Mouse (Mus musculus) stomach, postnatal 0 days (tissue): ENCODE measurements around the gene Pex19.

Source experiments
- CTCF ChIP-seq: IDR thresholded peaks from 2 replicates; pipeline ENCODE4 v1.5.1; 2016; ENCODE audit warnings: antibody characterized with exemption, low read depth, mild to moderate bottlenecking, moderate library complexity
- EP300 ChIP-seq: optimal IDR thresholded peaks from 2 replicates; pipeline ENCODE3; 2016; ENCODE audit warnings: antibody characterized with exemption

DNA sequence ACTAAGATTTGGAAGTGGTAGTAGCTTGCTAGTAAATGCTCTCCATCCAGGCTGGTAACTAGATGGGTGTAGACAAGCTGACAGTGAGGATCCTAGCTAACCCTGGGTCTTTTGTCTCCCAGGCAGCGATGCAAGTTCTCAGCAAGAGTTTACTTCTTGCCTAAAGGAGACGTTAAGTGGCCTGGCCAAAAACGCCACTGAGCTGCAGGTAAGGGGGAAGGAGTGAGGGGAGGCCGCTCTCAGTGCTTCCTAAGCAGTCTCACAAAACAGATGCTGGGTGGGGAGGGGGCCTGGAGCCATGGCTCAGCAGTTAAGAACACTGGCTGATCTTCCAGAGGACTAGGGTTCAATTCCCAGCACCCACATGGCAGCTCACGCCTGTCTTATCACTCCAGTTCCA lies 3.2 kb downstream of the Pex19 start:
- TF ChIP-seq CTCF (no peak), EP300 (no peak)
